Mouse (Mus musculus) kidney, postnatal 10 days (tissue): ENCODE results near the gene Nthl1.

Experiments used
- DNase-seq: peaks from one replicate; pipeline ENCODE4 v3.0.0; 2021; ENCODE audit warnings: mixed read lengths

The Nthl1 gene

DNA sequence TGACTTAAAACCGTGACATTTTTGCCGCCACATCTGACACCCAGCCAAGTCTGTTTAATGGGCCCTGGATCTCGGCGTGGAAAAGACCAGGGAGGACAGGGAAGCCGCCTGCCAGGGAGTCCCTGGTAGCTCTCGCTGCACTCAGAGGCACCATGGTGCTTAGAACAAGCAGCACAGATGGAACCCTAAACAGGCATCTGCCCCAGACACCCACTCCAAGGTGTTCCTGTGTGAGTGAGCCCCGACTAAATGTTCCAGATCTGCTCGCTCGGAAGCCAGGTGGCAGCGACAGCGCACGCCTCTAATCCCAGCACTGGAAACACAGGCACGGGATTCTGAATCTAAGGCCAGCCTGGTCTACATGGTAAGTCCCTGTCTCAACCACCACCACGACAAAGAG, 2.4 kb upstream of the Nthl1 start:
- DNase-seq: no peak

DNA sequence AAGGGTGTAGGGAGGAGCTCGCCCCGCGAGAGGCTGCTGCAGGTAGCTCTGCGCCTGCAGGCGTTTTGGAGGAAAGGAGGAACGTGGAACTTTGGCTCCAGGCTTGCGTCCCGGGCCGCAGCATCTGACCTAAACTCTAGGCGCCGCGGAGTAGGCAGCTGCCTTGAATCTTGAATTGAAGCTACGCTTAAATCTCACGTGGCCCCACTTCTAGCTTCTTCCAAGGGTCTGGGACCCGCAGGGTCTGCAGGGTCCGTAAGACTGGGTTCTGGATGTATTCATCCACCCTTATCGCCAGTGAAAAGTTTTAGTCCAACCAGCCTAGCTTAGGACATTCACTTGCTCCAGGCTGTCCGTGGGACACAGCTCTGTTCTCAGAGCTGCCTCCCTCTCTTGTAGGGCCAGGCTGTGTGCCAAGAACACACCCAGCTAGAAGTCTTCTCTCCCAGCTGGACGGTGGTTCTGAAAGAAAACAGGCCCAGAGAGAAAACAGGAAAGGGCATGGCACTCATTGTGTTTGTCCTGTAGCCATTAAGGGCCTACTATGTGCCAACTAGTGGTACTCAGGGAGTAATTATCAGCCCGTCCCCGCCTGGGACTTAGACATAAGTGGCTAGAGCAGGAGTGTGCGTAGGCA, 451 bp downstream of the Nthl1 start:
- DNase-seq: peak; percentile 84

DNA sequence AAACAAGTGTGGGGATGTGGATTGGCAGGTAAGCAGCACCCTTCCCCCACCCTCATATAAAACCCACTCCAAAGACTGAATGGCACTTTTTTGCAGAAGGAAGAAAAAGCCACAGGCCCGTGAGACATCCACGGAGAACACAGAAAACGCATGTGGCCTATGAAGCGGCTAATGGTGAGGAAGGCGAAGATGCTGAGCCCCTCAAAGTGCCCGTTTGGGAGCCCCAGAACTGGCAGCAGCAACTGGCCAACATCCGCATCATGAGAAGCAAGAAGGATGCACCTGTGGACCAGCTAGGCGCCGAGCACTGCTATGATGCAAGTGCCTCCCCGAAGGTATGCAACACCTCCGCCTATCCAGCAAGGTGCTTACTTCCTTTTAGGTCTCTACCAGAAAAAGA, 1.4 kb downstream of the Nthl1 start:
- DNase-seq: no peak

DNA sequence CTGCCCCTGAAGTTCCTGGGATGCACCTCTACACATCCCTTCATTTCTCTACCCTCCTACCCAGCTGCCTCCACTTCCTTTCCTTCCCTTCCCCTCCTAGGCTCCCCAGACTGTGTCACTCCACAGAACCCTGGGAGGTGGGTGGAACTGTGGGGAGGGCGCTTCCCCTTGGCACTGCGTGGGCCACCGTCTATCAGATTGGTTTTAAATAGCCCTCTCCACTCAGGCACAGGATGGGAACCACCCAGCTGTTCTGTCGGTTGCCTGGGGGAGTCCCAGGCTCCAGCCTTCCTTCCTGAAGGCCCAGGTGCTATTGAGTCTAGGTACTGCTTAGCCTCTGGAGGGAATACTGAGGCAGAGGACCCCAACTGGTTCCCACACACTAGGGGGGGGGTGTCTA, 2.5 kb downstream of the Nthl1 start:
- peak; percentile 58 for DNase-seq

DNA sequence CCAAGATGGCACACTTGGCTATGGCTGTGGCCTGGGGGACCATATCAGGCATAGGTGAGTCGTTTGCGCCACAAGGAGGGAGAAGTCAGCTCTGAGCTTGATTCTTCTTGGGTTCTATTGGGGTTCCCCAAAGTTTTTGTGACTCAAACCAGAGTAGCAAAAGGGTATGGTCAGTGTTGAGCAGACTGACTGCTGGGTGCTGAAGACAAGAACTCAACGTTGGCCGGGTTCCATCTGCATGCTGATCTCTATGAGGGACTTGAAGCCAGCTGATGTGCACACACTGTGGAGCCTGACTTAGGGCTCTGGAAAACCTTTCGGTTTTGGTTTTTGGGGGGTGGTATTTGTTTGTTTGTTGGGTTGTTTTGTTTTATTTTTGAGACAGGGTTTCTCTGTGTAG, 3.2 kb downstream of the Nthl1 start:
- peak; percentile 50 for DNase-seq

DNA sequence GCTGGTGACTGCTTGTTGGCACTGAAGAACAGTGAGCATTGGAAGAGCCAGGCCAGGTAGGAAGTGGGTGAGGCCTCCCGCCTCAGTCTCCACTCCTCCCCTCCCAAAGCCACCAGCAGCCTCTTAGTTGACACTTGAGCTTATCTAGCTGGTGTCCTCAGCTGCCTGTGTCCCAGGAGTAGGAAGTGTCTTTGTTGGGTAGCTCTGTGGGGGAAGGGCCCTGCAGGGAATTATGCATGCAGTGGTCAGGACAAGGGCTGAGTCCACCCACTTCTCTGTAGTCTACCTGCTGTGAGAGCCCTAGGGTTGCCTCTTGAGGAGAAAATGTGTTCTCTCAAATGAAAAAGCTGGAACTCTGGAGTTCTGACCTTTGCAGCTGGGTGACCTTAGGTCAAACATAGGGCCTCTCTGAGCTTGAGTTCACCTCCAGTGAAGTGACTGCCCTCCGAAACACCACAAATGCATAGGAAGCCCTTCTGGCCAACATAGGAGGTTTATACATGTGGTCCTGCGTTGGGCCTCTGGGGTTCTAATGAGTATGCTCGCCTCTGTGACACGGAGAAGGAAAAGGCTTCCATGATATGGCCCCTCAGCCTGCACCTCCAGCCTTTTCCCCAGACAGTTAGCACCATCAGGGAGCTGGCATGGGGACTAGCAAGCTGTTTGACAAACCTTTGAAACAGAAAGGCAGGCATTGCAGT, 4.5 kb downstream of the Nthl1 start:
- DNase-seq: peak; percentile 32

DNA sequence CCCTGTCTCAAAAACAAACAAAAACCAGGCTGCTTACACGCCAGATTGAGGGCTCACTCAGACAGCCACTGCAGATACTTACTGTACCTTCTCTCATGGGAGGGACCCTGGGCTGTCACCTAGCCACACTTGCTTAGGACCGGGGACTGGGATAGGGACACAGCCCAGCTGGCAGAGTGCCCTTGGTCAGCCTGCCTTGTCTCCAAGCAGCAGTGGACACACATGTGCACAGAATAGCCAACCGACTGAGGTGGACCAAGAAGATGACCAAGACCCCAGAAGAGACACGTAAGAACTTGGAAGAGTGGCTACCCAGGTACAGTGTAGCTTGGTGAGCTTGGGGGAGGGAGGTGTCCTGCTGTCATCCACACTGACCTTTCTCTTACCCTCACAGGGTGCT, 5.7 kb downstream of the Nthl1 start:
- peak; percentile 65 for DNase-seq

DNA sequence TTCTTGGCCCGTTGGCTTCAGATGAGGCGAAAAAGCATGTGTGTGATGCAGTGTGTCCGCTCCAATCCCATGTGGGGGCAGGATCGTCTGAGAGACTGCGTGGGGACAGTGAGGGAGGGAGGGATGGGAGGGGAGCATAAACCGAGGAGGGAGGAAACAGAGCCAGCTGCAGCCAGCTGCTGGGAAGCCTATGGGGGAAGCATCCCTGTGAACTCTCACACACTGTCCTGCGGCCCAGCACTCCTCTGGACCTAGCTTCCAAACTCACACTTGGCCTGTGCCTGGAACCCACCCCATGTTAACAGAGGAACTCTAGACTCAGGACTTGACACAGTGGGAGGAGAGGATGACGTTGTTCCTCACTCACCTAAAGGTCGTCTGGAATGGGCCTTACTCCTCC, 6.4 kb downstream of the Nthl1 start:
- DNase-seq: peak; percentile 95

DNA sequence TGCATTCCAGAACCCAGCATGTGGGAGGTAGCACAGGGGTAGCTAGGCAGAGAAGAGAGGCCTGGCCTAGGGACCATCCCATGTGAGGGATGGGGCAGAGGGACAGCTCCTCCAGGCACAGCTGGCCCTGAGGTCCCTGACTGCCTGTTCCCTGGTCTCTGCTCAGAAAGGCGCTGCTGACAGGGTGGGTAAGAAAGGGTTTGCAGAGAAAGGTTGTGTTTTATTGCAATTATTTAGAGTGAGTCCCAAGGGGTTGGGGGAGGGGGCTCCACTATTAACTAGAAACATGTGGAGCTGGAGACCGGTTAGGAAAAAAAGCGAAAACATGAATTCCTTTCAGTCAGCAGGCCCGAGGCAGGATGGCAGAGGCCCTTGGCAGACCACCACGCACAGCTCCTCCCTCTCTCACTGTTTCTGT, 7.1 kb downstream of the Nthl1 start:
- DNase-seq: peak; percentile 59

DNA sequence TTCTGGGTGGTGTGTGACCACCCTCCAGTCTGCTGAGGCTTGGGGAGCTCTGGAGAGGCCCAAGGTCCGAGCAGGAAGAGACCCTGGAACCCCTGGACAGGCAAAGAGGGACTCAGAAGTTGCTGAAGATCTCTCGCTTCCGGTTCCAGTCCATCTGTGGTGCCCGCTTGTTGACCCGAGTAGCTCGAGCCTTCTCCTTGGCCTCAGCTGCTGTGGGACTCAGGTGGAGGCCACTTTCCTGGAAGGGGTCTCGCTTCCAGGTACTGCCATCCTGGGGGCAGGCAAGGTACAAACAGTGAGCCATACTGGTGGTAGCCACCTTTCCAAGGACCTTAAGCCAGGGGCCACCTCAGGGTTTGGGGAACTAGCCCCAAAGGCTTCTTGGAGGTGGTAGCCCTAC, 7.6 kb downstream of the Nthl1 start:
- peak; percentile 24 for DNase-seq

DNA sequence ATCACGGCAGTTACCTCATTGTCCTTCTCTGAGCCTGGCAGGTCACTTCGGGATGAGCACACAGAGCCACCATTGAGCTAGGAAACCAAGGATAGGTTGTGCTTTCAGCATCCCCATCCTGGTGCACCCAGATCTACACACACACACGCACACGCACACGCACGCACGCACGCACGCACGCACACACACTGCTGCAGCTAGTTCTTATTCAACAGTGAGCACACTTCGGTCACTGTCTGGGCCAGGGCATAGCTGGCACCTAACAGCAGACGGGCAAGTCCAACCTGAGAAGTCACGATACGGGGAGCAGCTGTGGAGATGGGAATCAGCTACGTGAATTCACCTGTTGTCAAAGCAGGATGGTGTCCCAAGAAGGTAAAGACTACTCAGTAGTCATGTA, 8.1 kb downstream of the Nthl1 start:
- no peak for DNase-seq

DNA sequence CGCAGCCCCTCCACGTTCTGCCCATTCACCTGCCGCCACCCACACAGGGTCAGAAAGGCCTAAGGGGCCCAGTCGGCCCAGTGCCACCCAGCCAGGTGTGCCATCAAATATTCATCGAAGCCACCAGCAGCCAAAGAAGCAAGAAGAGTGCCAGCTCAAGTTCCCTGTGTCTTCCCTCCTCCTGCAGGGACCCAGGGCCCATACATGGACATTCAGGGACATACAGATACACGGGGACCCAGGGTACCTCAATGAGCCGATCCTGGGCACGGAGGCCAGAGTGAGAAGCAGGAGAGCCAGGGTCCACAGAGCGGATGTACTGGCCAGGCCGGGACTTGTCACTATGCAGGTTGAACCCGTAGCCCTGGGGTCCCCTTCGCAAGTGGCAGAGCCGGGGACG, 9.5 kb downstream of the Nthl1 start:
- DNase-seq: no peak

DNA sequence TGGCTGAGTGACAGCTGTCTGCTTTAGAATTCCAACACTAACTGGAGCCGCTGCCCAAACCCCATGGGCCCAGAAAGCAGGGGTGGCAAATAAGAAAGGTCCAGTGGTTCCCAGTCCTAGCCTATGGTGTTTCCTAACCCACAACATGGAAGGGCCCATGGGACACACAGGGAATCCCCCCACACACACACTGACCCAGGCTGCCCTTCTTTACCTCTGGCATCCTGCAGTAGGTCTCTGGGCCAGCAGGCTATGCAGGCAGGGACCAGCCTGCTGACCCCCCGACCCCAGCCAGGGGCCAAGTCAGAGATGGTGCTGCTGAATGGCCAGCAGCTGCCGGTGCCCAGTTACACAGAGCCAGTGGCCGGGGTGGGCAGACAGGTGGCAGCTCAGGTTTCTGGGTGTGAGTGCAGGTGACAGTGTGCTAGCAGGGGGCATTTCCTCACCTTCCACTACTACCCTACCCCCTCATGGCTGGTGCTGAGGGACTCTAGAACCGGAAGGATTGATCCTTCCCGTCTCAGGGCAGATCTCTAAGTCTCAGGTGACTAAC, 10.4 kb downstream of the Nthl1 start:
- DNase-seq: peak; percentile 32

DNA sequence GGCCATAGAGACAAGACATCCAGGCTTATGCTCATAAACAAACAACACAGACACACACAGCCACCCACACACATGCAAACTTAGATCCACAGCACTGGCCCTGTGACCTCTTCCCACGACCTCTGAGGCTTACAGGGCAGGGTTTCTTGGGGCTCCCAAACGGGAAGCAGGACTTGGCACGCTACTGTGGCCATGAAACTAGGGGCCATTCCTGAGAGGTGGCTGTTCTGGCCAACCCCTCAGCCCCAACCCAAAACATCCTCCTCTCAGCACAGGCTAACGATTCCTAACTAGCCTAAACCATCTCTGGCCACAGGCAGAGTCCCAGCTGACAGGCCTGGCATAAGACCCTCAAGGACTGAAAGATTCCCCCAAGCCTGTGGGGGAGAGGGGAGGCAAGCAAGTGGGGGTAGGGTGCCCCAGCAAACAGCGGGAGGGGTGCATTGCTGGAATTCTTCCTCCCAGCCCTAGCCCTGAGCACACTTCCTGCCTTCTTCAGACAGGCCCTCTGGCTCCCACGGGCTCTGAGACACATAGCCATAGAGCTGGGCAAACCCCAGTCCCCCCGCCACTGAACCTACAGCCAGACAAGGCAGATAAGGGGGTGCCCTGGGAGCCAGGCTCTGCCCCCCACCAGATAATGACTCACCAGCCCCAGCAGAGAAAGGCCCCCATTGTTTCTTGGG, 11.7 kb downstream of the Nthl1 start:
- DNase-seq: peak; percentile 75

DNA sequence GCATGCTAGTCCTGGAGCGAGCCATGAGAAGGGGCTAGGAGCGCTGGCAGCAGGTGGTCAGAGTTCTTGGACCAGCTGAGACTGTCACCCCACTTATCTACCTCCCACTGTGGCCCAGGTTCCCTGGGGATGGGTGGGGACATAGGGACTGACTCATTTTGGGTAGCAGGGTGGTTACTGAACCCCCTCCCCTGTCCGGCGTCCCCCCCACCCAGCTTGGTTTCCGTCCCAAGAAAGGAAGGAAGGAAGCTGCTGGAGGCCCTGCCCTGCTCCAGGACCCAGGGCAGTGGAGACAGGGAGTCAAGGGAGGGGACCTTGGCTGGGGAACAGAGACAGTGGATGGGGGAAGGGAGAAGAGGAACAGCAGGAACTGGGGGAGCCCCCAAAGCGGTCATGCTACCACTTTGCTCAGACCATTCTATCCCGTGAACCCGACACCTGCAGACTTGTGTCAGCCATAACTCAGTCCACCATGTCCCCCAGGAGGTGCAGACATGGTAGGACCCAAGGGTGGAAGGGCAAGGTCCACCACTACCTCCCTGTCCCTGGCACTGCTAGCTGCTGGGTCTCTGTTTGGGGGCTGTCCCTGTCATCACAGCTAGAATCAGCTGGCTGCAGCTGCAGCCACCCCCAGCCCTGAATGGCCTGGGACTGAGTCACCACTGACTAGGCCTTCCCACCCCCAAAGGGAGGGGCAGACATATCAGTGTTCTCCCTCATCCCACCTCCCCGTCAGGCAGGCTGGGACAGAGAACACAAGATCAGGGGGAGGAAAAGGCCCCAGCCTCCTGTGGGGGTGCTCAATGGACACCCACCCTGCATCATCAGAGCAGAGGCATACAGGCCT, 12.6 kb downstream of the Nthl1 start:
- peak; percentile 78 for DNase-seq

DNA sequence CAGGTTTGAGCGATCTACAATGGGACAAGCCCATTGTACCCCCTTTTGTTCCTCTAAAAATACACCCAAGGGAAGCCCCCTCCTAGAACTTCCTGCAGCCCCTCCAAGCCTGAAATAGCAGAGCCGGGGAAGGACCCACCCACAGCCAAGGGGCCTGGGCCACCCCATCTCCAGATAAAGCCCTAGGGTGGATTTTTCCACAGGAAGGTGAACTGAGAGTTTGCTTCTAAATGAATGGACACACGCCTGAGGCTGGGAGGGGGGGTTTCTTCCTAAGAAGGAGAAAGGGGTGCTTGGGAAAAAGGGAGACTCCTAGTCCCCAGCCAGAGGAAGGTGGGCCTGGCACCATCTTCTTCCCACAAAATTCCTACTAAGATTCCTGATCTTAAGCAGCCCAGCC, 13.4 kb downstream of the Nthl1 start:
- DNase-seq: peak; percentile 51

DNA sequence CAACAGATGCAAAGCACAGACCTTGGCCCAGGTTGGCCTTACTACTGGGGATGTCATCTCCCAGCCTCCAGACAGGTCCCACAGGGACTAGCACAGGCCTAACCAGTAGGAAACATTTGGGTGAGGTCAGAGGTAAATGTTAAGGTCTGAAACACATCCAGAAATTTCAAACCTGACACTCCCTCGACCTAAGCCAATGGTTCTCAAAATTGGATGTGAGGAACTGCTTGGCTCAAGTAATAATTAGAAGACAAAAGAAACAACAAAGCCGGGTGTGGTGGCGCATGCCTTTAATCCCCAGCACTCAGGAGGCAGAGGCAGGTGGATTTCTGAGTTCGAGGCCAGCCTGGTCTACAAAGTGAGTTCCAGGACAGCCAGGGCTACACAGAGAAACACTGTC, 13.9 kb downstream of the Nthl1 start:
- DNase-seq: no peak

DNA sequence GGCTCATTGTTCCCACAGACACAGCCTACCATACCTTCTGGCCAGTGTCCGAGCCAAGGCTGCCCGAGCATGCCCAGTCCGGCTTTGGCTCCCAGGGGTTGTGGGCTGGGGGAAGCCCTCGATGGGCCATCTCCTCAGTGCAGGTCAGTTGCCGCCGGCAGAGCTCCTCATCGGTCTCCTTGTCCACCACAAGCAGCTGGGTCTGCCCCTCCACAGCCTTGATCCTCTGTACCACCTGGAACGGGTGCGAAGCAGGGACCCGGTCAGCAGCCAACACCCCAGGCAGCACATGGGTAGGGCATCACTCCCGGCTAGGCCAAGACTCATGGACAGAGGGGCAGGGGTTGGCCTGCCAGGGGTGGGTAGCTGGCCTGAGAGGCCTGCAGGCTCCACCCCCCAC, 15.0 kb downstream of the Nthl1 start:
- DNase-seq: peak; percentile 35

DNA sequence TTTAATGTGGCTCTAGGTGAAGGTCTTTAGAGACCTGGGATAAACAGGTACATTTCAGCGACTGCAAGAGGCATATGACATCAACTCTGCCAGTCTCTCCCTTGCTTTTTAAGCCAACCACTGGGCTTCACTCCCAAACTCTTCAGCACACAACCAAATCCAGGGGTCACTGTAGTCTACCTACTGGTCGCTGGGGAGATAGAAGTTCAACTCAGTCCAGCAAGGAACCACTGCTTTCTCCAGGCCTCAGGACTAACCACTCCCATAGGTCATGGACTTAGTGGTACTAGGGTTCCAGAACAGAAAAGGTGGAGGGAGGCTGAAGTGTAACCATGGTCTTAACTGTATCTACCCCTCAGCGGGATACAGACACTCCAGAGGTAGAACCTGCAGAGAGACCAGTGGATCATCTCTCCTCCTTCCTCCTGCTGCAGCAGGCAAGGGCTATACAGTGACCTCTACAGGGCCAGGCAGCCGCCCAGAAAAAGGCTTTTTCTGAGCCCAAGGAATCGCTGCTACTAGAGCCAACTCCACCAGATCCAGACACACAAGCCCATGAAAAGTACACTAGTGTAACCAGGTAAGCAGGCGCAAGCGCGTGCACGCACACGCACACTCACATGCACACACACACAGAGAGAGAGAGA, 16.4 kb downstream of the Nthl1 start:
- DNase-seq: peak; percentile 43

DNA sequence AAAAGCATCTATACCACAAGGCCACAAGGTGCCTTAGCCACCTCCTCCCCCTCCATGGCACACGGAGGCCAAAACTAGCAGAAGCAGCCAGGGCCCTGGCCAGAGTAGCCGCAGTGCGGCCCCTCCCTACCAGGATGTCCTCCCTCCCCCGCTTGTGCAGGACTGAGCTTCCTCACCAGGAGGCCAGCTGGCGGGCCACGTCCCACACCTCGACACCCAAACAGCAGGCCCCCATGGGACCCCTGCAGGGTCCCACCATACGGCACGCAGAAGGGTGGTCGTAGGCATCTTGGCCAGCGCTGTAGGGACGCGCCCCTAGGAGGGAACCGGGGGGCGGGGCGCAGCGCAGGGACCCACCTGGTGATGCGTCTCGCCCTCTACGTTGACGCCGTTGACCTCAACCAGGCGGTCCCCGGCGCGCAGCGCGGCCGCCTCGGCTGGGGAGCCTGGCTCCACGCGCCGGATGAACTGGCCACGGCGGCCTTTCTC, 17.1 kb downstream of the Nthl1 start:
- DNase-seq: peak; percentile 82

DNA sequence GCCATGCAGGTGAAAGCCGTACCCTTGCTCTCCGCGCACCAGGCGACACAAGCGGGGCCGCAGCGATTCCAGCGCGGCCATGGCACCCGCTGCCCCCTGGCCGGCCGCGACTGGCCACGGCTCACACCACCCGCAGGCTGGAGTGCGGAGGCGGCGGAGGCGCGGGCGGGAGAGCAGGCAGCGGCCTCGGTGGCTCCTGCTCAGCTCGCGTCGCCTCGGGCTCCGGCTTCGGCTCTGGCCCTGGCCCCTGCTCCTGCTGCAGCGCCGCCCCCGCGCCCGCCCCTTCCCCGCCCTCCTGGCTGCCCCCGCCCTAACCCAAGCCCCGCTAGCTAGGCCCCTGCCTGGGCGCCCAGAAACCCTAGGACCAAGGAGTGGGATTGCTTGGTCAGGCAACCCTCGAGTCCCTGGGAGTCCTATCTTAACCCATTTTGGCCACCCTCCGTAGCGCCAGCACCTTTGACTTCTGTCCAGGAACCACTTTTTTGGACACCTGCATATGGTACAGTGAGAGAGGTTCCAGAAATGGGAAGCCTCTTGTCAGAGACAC, 17.7 kb downstream of the Nthl1 start, which contains the start of gene Slc9a3r2:
Slc9a3r2 (minus strand) TSS at position 258 of the 547 bp plus-strand sequence.
- peak; percentile 87 for DNase-seq

DNA sequence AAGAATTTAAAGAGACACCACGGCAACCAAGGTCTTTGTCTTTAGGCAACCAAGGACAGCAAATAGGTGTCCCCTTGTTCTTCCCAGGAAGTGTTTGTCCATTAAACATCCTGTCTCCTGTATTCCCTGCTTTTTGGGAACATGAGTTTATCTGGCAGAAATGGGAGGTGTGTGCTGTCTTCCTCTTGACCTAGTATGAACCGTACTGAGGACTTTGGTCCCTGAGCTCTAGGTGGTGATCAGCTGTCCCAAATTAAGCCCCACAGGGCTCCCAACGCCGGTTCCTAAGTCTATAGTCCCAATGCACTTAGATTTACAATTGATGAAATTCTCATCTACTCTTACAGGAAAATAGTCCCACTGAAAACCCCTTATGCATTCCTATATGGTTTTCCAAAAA, 18.3 kb downstream of the Nthl1 start:
- no peak for DNase-seq
